Mouse (Mus musculus): ENCODE data around the gene Fyco1. TPM values are rescaled to one million over a fixed set of nuclear protein-coding genes. Genes with fewer than 3 reads are reported as not detected.
"Not testable (repeated sequence)": the region's sequence is repeated elsewhere in the genome, so short reads cannot be mapped to it uniquely, and the experiment has no call there.

The Fyco1 gene
- polyA plus RNA-seq, 1 experiment from 2014 or later = 10.8 TPM

- no peak overlapping the region for H3K9ac ChIP-seq (replicated peaks; ENCODE audit: low read length)
- no peak overlapping the region for H3K4me2 ChIP-seq (replicated peaks; ENCODE audit: low read depth, low read length)
- no peaks in the 10 kb centered on the region for H3K27me3 ChIP-seq (ENCODE audit: insufficient read depth, low read length)
- H3K4me1 ChIP-seq (ENCODE audit: insufficient read depth, low read length) = no peaks in the 10 kb centered on the region
- ATAC-seq (ENCODE audit: low FRiP score, low TSS enrichment) = no peak
- no peaks in the 10 kb centered on the region for H3K36me3 ChIP-seq (ENCODE audit: insufficient read depth, low read length)
- no peak overlapping the region for H3K4me3 ChIP-seq (ENCODE audit: low read length)
- no peak overlapping the region for H3K27ac ChIP-seq (ENCODE audit: low read length)
- WGBS = 71% methylated on average over 4 of the region's 4 CpGs
- H3K9me3 ChIP-seq (ENCODE audit: low read length) = no peaks in the 10 kb centered on the region
Observed at GRCm38 (mm10) chr9:123758645-123759044, 93.1 kb downstream of the Fyco1 start.

GRCm38 (mm10) chr9:123758156-123758555 lies 93.5 kb downstream of the Fyco1 start:
- Histone ChIP-seq H3K4me1 (ENCODE audit: insufficient read depth, low read length) (no peaks in the 10 kb centered on the region), H3K27ac (ENCODE audit: low read length) (no peak overlapping the region), H3K27me3 (ENCODE audit: insufficient read depth, low read length) (no peaks in the 10 kb centered on the region), H3K36me3 (ENCODE audit: insufficient read depth, low read length) (no peaks in the 10 kb centered on the region), H3K9ac (replicated peaks; ENCODE audit: low read length) (no peak overlapping the region), H3K4me3 (ENCODE audit: low read length) (no peak overlapping the region), H3K9me3 (ENCODE audit: low read length) (no peaks in the 10 kb centered on the region), H3K4me2 (replicated peaks; ENCODE audit: low read depth, low read length) (no peak overlapping the region)
- 77% methylated on average over 1 of the region's 1 CpGs for WGBS
- ATAC-seq (ENCODE audit: low FRiP score, low TSS enrichment) = no peak

GRCm38 (mm10) chr9:123757326-123757725 lies 94.4 kb downstream of the Fyco1 start:
- no peak for ATAC-seq (ENCODE audit: low FRiP score, low TSS enrichment)
- WGBS = 55% methylated on average over 2 of the region's 2 CpGs
- no peaks in the 10 kb centered on the region for H3K36me3 ChIP-seq (ENCODE audit: insufficient read depth, low read length)
- no peaks in the 10 kb centered on the region for H3K27me3 ChIP-seq (ENCODE audit: insufficient read depth, low read length)
- no peak overlapping the region for H3K4me3 ChIP-seq (ENCODE audit: low read length)
- H3K4me2 ChIP-seq (replicated peaks; ENCODE audit: low read depth, low read length) = no peak overlapping the region
- H3K9me3 ChIP-seq (ENCODE audit: low read length) = no peaks in the 10 kb centered on the region
- H3K27ac ChIP-seq (ENCODE audit: low read length) = no peak overlapping the region
- H3K9ac ChIP-seq (replicated peaks; ENCODE audit: low read length) = no peak overlapping the region
- H3K4me1 ChIP-seq (ENCODE audit: insufficient read depth, low read length) = no peaks in the 10 kb centered on the region

GRCm38 (mm10) chr9:123756752-123757151 lies 94.9 kb downstream of the Fyco1 start:
- 74% methylated on average over 3 of the region's 3 CpGs for WGBS

GRCm38 (mm10) chr9:123754333-123754732 lies 97.4 kb downstream of the Fyco1 start:
- WGBS = 87% methylated on average over 4 of the region's 4 CpGs
- no peak for ATAC-seq (ENCODE audit: low FRiP score, low TSS enrichment)
- Histone ChIP-seq H3K9me3 (ENCODE audit: low read length) (no peaks in the 10 kb centered on the region), H3K36me3 (ENCODE audit: insufficient read depth, low read length) (no peaks in the 10 kb centered on the region), H3K9ac (replicated peaks; ENCODE audit: low read length) (no peak overlapping the region), H3K4me1 (ENCODE audit: insufficient read depth, low read length) (no peaks in the 10 kb centered on the region), H3K27me3 (ENCODE audit: insufficient read depth, low read length) (no peaks in the 10 kb centered on the region), H3K4me3 (ENCODE audit: low read length) (no peak overlapping the region), H3K4me2 (replicated peaks; ENCODE audit: low read depth, low read length) (no peak overlapping the region), H3K27ac (ENCODE audit: low read length) (no peak overlapping the region)

More at GRCm38 (mm10) chr9:123756752-123757151, 94.9 kb downstream of the Fyco1 start:
- Histone ChIP-seq H3K4me3 (ENCODE audit: low read length) (no peak overlapping the region), H3K4me2 (replicated peaks; ENCODE audit: low read depth, low read length) (no peak overlapping the region), H3K4me1 (ENCODE audit: insufficient read depth, low read length) (no peaks in the 10 kb centered on the region), H3K9ac (replicated peaks; ENCODE audit: low read length) (no peak overlapping the region), H3K27ac (ENCODE audit: low read length) (no peak overlapping the region), H3K27me3 (ENCODE audit: insufficient read depth, low read length) (no peaks in the 10 kb centered on the region), H3K9me3 (ENCODE audit: low read length) (no peaks in the 10 kb centered on the region), H3K36me3 (ENCODE audit: insufficient read depth, low read length) (no peaks in the 10 kb centered on the region)
- no peak for ATAC-seq (ENCODE audit: low FRiP score, low TSS enrichment)

- not testable (repeated sequence) for H3K36me3 ChIP-seq (ENCODE audit: insufficient read depth, low read length); ATAC-seq (ENCODE audit: low FRiP score, low TSS enrichment); H3K9me3 ChIP-seq (ENCODE audit: low read length); H3K4me1 ChIP-seq (ENCODE audit: insufficient read depth, low read length); H3K9ac ChIP-seq (replicated peaks; ENCODE audit: low read length); H3K4me3 ChIP-seq (ENCODE audit: low read length); H3K27me3 ChIP-seq (ENCODE audit: insufficient read depth, low read length); H3K4me2 ChIP-seq (replicated peaks; ENCODE audit: low read depth, low read length); H3K27ac ChIP-seq (ENCODE audit: low read length)
- WGBS = 93% methylated on average over 7 of the region's 8 CpGs
Observed at GRCm38 (mm10) chr9:123749687-123750086, 102.0 kb downstream of the Fyco1 start.

GRCm38 (mm10) chr9:123740799-123741198 lies 110.9 kb downstream of the Fyco1 start:
- no peak overlapping the region for H3K4me3 ChIP-seq (ENCODE audit: low read length)
- H3K4me1 ChIP-seq (ENCODE audit: insufficient read depth, low read length) = no peaks in the 10 kb centered on the region
- H3K9ac ChIP-seq (replicated peaks; ENCODE audit: low read length) = no peak overlapping the region
- H3K36me3 ChIP-seq (ENCODE audit: insufficient read depth, low read length) = no peaks in the 10 kb centered on the region
- no peak for ATAC-seq (ENCODE audit: low FRiP score, low TSS enrichment)
- no peaks in the 10 kb centered on the region for H3K9me3 ChIP-seq (ENCODE audit: low read length)
- whole genome bisulfite sequencing = 88% methylated on average over 4 of the region's 4 CpGs
- H3K27me3 ChIP-seq (ENCODE audit: insufficient read depth, low read length) = no peaks in the 10 kb centered on the region
- no peak overlapping the region for H3K27ac ChIP-seq (ENCODE audit: low read length)
- H3K4me2 ChIP-seq (replicated peaks; ENCODE audit: low read depth, low read length) = no peak overlapping the region

Other genes with a start within 250 kb of the Fyco1 start
- 5.7 and 7.9 TPM in 2 replicates for gene Slc6a20b, start 219.3 kb downstream of the Fyco1 start, polyA plus RNA-seq (2015; fragmentation: Nextera tagmentation; extraction: Ambion mirVana)
- 0.09 and 0.16 TPM in 2 replicates for gene Ccr9, start 173.5 kb downstream of the Fyco1 start, polyA plus RNA-seq (2015; fragmentation: Nextera tagmentation; extraction: Ambion mirVana)
- gene Slc6a20a, start 173.0 kb downstream of the Fyco1 start, polyA plus RNA-seq (2015; fragmentation: Nextera tagmentation; extraction: Ambion mirVana) = 0.69 and 0.94 TPM in 2 replicates
- 48.1 and 48.4 TPM in 2 replicates for gene Lztfl1, start 134.2 kb downstream of the Fyco1 start, polyA plus RNA-seq (2015; fragmentation: Nextera tagmentation; extraction: Ambion mirVana)
- 0.30 and 0.54 TPM in 2 replicates for gene Cxcr6, start 45.4 kb downstream of the Fyco1 start, polyA plus RNA-seq (2015; fragmentation: Nextera tagmentation; extraction: Ambion mirVana)
- gene Xcr1, start 10.1 kb upstream of the Fyco1 start, polyA plus RNA-seq (2015; fragmentation: Nextera tagmentation; extraction: Ambion mirVana) = not detected in 2 replicates
- gene Ccr1, start 116.8 kb upstream of the Fyco1 start, polyA plus RNA-seq (2015; fragmentation: Nextera tagmentation; extraction: Ambion mirVana) = 2.0 and 2.5 TPM in 2 replicates
- not detected in 2 replicates for gene Ccr1l1, start 126.5 kb upstream of the Fyco1 start, polyA plus RNA-seq (2015; fragmentation: Nextera tagmentation; extraction: Ambion mirVana)
- not detected in 2 replicates for gene Ccr3, start 170.1 kb upstream of the Fyco1 start, polyA plus RNA-seq (2015; fragmentation: Nextera tagmentation; extraction: Ambion mirVana)